Mouse (Mus musculus): Measurements from ENCODE around the gene Dhx40. TPM values are rescaled to one million over a fixed set of nuclear protein-coding genes. Genes with fewer than 3 reads are reported as not detected.
A peak's percentile ranks its signal among the peaks of the same experiment; 100 is the strongest.

The Dhx40 gene
- total and polyA plus RNA-seq, 2 experiments: 3.4 to 28.9 TPM

DNA sequence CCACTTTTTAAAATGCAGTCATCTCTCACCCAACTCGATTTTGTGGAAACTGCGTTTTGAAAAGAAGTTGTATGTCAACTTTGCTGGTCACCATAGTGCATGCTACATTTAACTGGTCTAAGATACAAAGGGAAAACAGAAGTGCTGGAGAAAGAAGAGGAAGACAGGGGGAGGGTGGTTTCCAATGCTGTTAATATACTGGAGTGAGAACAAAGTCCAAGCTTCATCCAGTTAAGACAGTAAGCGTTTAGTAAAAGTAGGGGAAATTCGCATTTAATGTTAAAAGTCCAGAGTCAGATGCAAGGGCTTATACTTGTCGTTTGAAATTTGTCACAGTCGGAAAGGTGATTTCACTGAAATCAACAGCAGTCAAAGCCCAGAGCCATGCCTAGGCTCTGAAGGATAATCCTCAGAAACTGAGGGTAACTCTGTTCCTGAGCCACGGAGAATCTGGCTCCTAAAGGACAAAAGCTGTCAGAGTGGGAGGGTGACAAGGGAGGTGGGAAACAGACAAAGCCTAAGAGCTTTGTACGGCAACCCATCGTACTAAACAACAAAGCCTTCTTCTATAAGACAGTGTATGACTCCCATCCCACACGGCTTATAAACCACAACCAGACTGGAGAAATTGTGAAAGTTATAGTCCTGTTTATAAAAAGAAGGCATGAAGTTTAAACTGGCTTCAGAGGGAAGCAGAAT, 73.2 kb downstream of the Dhx40 start:
- Histone ChIP-seq H3K4me1 (ENCODE audit: control insufficient read depth, insufficient read depth, low read length) (peaks cover 1% of the 10 kb centered on the region; the same call in 1 of the 2 replicates), H3K79me2 (ENCODE audit: control insufficient read depth, insufficient read depth, low read length) (peaks cover 6% of the 10 kb centered on the region; the same call in 1 of the 2 replicates), H3K27ac (replicated peaks; ENCODE audit: insufficient read depth, low read depth, low read length) (no peak overlapping the region), H3K9ac (ENCODE audit: low read depth, low read length) (no peak overlapping the region), H3K4me3 (ENCODE audit: insufficient read depth, low read depth, low read length) (no peak overlapping the region), H3K27me3 (ENCODE audit: control insufficient read depth, insufficient read depth, low read length) (no peaks in the 10 kb centered on the region), H3K36me3 (ENCODE audit: control insufficient read depth, insufficient read depth, low read length) (peaks cover 47% of the 10 kb centered on the region)
- 73% methylated on average over 10 of the region's 10 CpGs for whole genome bisulfite sequencing
- DNase-seq (ENCODE audit: extremely low read depth, low read depth, low spot score): no peak
- TF ChIP-seq CTCF (IDR thresholded peaks at IDR 0.05; ENCODE audit: low read depth, low read length) (no peak), POLR2A (IDR thresholded peaks at IDR 0.05; ENCODE audit: extremely low read depth, insufficient read depth, low read length) (no peak)

DNA sequence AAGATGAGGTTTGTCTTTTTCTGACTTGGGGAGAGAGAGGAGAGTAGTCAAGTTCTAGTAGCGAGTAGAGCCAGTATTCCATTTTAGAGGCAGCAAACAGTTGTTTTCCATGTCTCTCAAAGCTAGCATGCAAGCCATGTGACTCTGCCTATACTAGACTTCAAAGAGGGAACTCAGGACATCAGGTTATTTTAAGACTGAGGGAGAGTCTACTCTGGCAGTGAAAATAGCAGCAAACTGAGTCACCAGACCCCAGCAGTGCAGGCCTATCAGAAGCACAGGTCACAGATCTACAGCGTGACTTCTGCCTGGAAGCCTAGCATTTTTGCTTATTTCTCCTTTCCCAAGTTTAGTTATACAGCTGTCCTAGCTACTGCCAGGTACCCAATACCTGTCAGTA, 76.1 kb downstream of the Dhx40 start:
- TF ChIP-seq POLR2A (IDR thresholded peaks at IDR 0.05; ENCODE audit: extremely low read depth, insufficient read depth, low read length): no peak
- no peak overlapping the region for H3K4me3 ChIP-seq (ENCODE audit: insufficient read depth, low read depth, low read length)
- no peaks in the 10 kb centered on the region for H3K27me3 ChIP-seq (ENCODE audit: control insufficient read depth, insufficient read depth, low read length)
- H3K4me1 ChIP-seq (ENCODE audit: control insufficient read depth, insufficient read depth, low read length): no peaks in the 10 kb centered on the region; the same call in 1 of the 2 replicates
- no peak for DNase-seq (ENCODE audit: extremely low read depth, low read depth, low spot score)
- WGBS: 89% methylated on average over 2 of the region's 2 CpGs
- H3K27ac ChIP-seq (replicated peaks; ENCODE audit: insufficient read depth, low read depth, low read length): no peak overlapping the region
- H3K79me2 ChIP-seq (ENCODE audit: control insufficient read depth, insufficient read depth, low read length): no peaks in the 10 kb centered on the region; the same call in 1 of the 2 replicates
- no peak overlapping the region for H3K9ac ChIP-seq (ENCODE audit: low read depth, low read length)
- H3K36me3 ChIP-seq (ENCODE audit: control insufficient read depth, insufficient read depth, low read length): peaks cover 60% of the 10 kb centered on the region

DNA sequence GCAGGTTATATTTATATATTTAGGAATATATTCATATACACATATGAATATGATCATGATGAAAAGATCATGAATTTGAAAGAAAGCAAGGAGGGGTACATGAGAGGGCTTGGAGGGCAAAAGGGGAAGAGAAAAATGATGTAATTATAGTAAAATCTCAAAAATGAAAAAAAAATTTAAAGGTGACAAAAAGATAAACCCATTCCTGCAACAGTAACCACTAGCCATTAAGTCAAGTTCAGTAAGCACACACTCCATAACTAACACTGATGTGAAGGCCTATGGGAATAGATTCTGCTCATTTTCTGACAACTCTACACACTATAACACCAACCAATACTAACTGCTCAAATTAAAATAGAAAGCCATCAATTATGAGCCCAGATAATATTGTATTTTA, 81.9 kb downstream of the Dhx40 start:
- peaks cover 59% of the 10 kb centered on the region for H3K36me3 ChIP-seq (ENCODE audit: control insufficient read depth, insufficient read depth, low read length)
- H3K4me1 ChIP-seq (ENCODE audit: control insufficient read depth, insufficient read depth, low read length): peaks cover 3% of the 10 kb centered on the region
- H3K4me3 ChIP-seq (ENCODE audit: insufficient read depth, low read depth, low read length): no peak overlapping the region
- no peak overlapping the region for H3K9ac ChIP-seq (ENCODE audit: low read depth, low read length)
- no peak overlapping the region for H3K27ac ChIP-seq (replicated peaks; ENCODE audit: insufficient read depth, low read depth, low read length)
- H3K27me3 ChIP-seq (ENCODE audit: control insufficient read depth, insufficient read depth, low read length): no peaks in the 10 kb centered on the region
- DNase-seq (ENCODE audit: extremely low read depth, low read depth, low spot score): no peak
- H3K79me2 ChIP-seq (ENCODE audit: control insufficient read depth, insufficient read depth, low read length): no peaks in the 10 kb centered on the region; the same call in 1 of the 2 replicates
- no peak for TF ChIP-seq POLR2A (IDR thresholded peaks at IDR 0.05; ENCODE audit: extremely low read depth, insufficient read depth, low read length)
- TF ChIP-seq CTCF (IDR thresholded peaks at IDR 0.05; ENCODE audit: low read depth, low read length): no peak

- Histone ChIP-seq H3K9ac (ENCODE audit: low read depth, low read length) (no peak overlapping the region), H3K27ac (replicated peaks; ENCODE audit: insufficient read depth, low read depth, low read length) (no peak overlapping the region), H3K36me3 (ENCODE audit: control insufficient read depth, insufficient read depth, low read length) (peaks cover 61% of the 10 kb centered on the region), H3K4me3 (ENCODE audit: insufficient read depth, low read depth, low read length) (no peak overlapping the region), H3K27me3 (ENCODE audit: control insufficient read depth, insufficient read depth, low read length) (no peaks in the 10 kb centered on the region), H3K79me2 (ENCODE audit: control insufficient read depth, insufficient read depth, low read length) (no peaks in the 10 kb centered on the region; the same call in 1 of the 2 replicates), H3K4me1 (ENCODE audit: control insufficient read depth, insufficient read depth, low read length) (peaks cover 3% of the 10 kb centered on the region)
- peak; percentile 77 for DNase-seq (ENCODE audit: extremely low read depth, low read depth, low spot score)
- WGBS: 19% methylated on average over 7 of the region's 7 CpGs
- TF ChIP-seq POLR2A (IDR thresholded peaks at IDR 0.05; ENCODE audit: extremely low read depth, insufficient read depth, low read length) (no peak), CTCF (IDR thresholded peaks at IDR 0.05; ENCODE audit: low read depth, low read length) (no peak)
Observed at GRCm38 (mm10) chr11:86724982-86725381, 82.6 kb downstream of the Dhx40 start.

GRCm38 (mm10) chr11:86724004-86724403, 83.5 kb downstream of the Dhx40 start:
- Histone ChIP-seq H3K9ac (ENCODE audit: low read depth, low read length) (no peak overlapping the region), H3K27ac (replicated peaks; ENCODE audit: insufficient read depth, low read depth, low read length) (no peak overlapping the region), H3K4me1 (ENCODE audit: control insufficient read depth, insufficient read depth, low read length) (peaks cover 3% of the 10 kb centered on the region), H3K4me3 (ENCODE audit: insufficient read depth, low read depth, low read length) (no peak overlapping the region), H3K27me3 (ENCODE audit: control insufficient read depth, insufficient read depth, low read length) (no peaks in the 10 kb centered on the region), H3K36me3 (ENCODE audit: control insufficient read depth, insufficient read depth, low read length) (peaks cover 63% of the 10 kb centered on the region), H3K79me2 (ENCODE audit: control insufficient read depth, insufficient read depth, low read length) (no peaks in the 10 kb centered on the region; the same call in 1 of the 2 replicates)
- no peak for DNase-seq (ENCODE audit: extremely low read depth, low read depth, low spot score)
- 81% methylated on average over 3 of the region's 3 CpGs for WGBS
- TF ChIP-seq CTCF (IDR thresholded peaks at IDR 0.05; ENCODE audit: low read depth, low read length) (no peak), POLR2A (IDR thresholded peaks at IDR 0.05; ENCODE audit: extremely low read depth, insufficient read depth, low read length) (no peak)

- Histone ChIP-seq H3K9ac (ENCODE audit: low read depth, low read length) (no peak overlapping the region), H3K4me1 (ENCODE audit: control insufficient read depth, insufficient read depth, low read length) (no peaks in the 10 kb centered on the region), H3K27me3 (ENCODE audit: control insufficient read depth, insufficient read depth, low read length) (no peaks in the 10 kb centered on the region), H3K36me3 (ENCODE audit: control insufficient read depth, insufficient read depth, low read length) (peaks cover 67% of the 10 kb centered on the region), H3K27ac (replicated peaks; ENCODE audit: insufficient read depth, low read depth, low read length) (no peak overlapping the region), H3K79me2 (ENCODE audit: control insufficient read depth, insufficient read depth, low read length) (peaks cover 3% of the 10 kb centered on the region; the same call in 1 of the 2 replicates), H3K4me3 (ENCODE audit: insufficient read depth, low read depth, low read length) (no peak overlapping the region)
- DNase-seq (ENCODE audit: extremely low read depth, low read depth, low spot score): no peak
- 88% methylated on average over 8 of the region's 8 CpGs for WGBS
- no peak for TF ChIP-seq CTCF (IDR thresholded peaks at IDR 0.05; ENCODE audit: low read depth, low read length)
- TF ChIP-seq POLR2A (IDR thresholded peaks at IDR 0.05; ENCODE audit: extremely low read depth, insufficient read depth, low read length): no peak
Observed at GRCm38 (mm10) chr11:86719390-86719789, 88.2 kb downstream of the Dhx40 start.

Other genes with a start within 250 kb of the Dhx40 start
- gene Vmp1, start 123.9 kb downstream of the Dhx40 start, total RNA-seq (2014; rRNA removed): 91.9 and 93.6 TPM in 2 replicates
- 37.8 and 43.6 TPM in 2 replicates for gene Vmp1, start 123.9 kb downstream of the Dhx40 start, polyA plus RNA-seq (2012; rRNA removed)
- 8.1 and 9.2 TPM in 2 replicates for gene Ptrh2, start 123.8 kb downstream of the Dhx40 start, total RNA-seq (2014; rRNA removed)
- 5.0 and 5.2 TPM in 2 replicates for gene Ptrh2, start 123.8 kb downstream of the Dhx40 start, polyA plus RNA-seq (2012; rRNA removed)
- 191 and 225 TPM in 2 replicates for gene Cltc, start 50.2 kb downstream of the Dhx40 start, total RNA-seq (2014; rRNA removed)
- 43.8 and 49.9 TPM in 2 replicates for gene Cltc, start 50.2 kb downstream of the Dhx40 start, polyA plus RNA-seq (2012; rRNA removed)
- gene Ypel2, start 186.0 kb upstream of the Dhx40 start, total RNA-seq (2014; rRNA removed): 6.2 and 9.7 TPM in 2 replicates
- 5.1 and 6.6 TPM in 2 replicates for gene Ypel2, start 186.0 kb upstream of the Dhx40 start, polyA plus RNA-seq (2012; rRNA removed)